Mouse (Mus musculus): ENCODE results near the gene Iqsec3. TPM values are rescaled to one million over a fixed set of nuclear protein-coding genes. Genes with fewer than 3 reads are reported as not detected.
A peak's percentile ranks its signal among the peaks of the same experiment; 100 is the strongest.

The Iqsec3 gene
- polyA plus RNA-seq (2015; fragmentation: Nextera tagmentation; extraction: Ambion mirVana) = 0.22 and 0.58 TPM in 2 replicates

DNA sequence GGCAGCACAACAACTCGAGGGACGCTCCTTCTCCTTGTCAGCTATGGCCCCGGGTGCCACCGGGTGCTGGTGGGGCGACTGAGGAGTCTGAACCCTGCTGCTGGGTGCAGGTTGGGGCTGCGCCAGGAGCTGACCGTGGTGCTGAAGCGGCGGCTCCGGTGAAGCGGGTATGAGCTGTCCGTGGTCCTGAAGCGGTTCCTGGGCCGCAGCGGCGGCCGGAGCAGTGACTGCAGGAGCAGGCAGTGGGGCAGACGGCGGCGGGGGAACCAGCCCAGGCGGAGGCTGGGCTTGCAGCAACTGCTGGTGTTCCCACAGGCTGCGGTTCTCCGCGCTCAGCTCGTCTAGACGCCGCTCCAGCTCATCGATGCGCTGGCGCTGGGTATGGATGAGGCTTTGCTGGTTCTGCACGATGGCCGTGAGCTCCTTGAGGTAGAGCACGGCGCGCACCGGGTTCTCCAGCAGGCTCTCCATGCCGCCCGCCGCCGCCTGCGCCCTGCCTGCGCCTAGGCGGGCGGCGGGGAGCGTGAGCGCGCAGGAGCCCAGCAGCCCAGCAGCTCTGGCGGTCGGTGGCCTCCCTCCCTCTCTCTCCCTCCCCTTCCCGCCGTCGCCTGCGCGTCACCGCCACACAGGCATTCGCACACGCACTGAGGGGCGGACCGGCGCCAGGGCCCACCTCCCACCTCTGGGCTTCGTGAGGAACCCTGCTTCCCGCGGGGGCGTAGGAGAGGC is at the start of gene Iqsec3:
Iqsec3 (minus strand) TSS at position 586 of the 729 bp plus-strand sequence.
- no peaks in the 10 kb centered on the region for H3K36me3 ChIP-seq
- no peaks in the 10 kb centered on the region for H3K9me3 ChIP-seq
- H3K4me2 ChIP-seq = peak within 1 kb of the TSS; percentile 62
- H3K4me3 ChIP-seq = peak within 1 kb of the TSS; percentile 30
- H3K27ac ChIP-seq = no peak within 1 kb of the TSS
- H3K9ac ChIP-seq = no peak within 1 kb of the TSS
- ATAC-seq (ENCODE audit: insufficient number of reproducible peaks, low FRiP score, low TSS enrichment, low read depth) = peak; percentile 88
- under 1% methylated on average over 64 of the region's 65 CpGs for WGBS
- peaks cover 11% of the 10 kb centered on the region for H3K4me1 ChIP-seq
- peaks cover 38% of the 10 kb centered on the region for H3K27me3 ChIP-seq

DNA sequence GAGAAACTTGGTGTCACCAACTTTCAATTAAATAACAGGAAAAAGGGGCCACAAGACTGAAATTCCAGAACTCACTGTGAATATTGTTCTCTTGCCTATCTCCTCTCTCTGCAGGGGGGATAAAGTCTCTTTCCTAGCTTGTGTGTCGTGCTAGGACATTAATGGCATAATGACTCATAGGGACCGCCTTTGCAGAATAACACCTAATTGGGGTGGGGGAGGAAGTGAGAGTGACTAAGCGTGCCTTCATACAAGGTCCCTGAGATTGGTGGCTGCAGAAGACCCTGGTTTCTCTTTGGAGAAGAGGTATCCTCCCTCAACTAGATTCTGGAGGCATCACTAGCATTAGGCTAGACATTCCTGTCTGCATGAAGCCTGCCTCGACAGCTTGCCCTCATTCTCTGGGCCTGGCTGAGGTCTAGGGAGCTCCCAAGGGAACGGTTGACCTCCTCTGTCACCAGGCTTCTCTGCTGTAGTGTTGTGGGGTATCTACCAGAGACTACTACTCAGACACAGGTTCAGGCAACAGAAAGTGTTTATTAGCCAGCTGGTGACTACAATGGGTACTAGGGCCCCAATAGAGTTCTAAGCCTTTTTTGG is 48.7 kb upstream of the Iqsec3 start:
- Histone ChIP-seq H3K27ac (no peak overlapping the region), H3K36me3 (no peaks in the 10 kb centered on the region), H3K9me3 (no peaks in the 10 kb centered on the region), H3K9ac (no peak overlapping the region), H3K27me3 (no peaks in the 10 kb centered on the region), H3K4me3 (no peak overlapping the region), H3K4me2 (no peak overlapping the region), H3K4me1 (no peaks in the 10 kb centered on the region)
- WGBS = 58% methylated on average over 5 of the region's 5 CpGs
- ATAC-seq (ENCODE audit: insufficient number of reproducible peaks, low FRiP score, low TSS enrichment, low read depth) = no peak

DNA sequence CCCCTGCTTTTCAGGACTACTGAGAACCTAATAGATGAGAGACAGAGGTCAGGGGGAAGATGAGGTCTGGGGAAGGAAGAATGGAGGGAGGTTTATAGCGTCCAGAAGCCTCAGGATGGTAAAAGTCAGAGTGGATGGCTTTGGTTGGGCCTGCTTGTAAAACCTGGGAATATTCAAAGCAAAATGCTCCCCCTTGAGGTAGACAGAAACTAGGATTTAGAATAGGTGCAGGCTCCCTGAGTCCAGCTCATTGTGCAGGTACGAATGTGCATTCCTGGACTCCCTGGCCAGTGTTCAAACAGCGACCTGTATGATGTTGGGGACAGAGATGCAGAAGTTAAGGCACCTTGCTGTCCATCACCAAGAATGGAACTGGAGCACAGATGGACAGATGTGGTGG is 47.6 kb upstream of the Iqsec3 start:
- no peak overlapping the region for H3K4me2 ChIP-seq
- H3K27me3 ChIP-seq = no peaks in the 10 kb centered on the region
- ATAC-seq (ENCODE audit: insufficient number of reproducible peaks, low FRiP score, low TSS enrichment, low read depth) = no peak
- H3K36me3 ChIP-seq = no peaks in the 10 kb centered on the region
- no peak overlapping the region for H3K27ac ChIP-seq
- H3K4me1 ChIP-seq = no peaks in the 10 kb centered on the region
- WGBS = 69% methylated on average over 3 of the region's 3 CpGs
- H3K9me3 ChIP-seq = no peaks in the 10 kb centered on the region
- H3K9ac ChIP-seq = no peak overlapping the region
- no peak overlapping the region for H3K4me3 ChIP-seq

DNA sequence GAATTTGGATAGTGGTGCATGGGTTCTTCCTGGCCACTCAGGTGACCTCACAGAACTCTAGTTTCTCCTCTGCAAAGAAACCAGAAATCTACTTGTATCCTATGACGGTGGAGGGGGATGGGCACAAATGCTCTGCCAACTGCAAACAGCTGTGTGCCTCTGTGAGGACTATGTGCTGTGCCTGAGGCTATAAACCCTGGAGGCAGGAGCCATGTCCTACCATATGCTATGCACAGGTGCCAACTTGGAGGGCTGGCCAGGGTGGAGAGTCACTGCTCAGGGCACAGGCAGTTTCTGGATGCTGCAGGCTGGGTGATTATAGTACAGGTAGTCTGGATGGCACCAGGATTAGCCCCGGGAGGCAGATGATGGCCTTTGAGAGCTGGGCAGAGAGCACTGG is 46.4 kb upstream of the Iqsec3 start:
- Histone ChIP-seq H3K4me2 (no peak overlapping the region), H3K27ac (no peak overlapping the region), H3K4me1 (no peaks in the 10 kb centered on the region), H3K9ac (no peak overlapping the region), H3K4me3 (no peak overlapping the region), H3K9me3 (no peaks in the 10 kb centered on the region), H3K36me3 (no peaks in the 10 kb centered on the region), H3K27me3 (no peaks in the 10 kb centered on the region)
- ATAC-seq (ENCODE audit: insufficient number of reproducible peaks, low FRiP score, low TSS enrichment, low read depth) = no peak
- WGBS = 69% methylated on average over 2 of the region's 2 CpGs

GRCm38 (mm10) chr6:121519266-121519810 is 45.9 kb upstream of the Iqsec3 start:
- no peaks in the 10 kb centered on the region for H3K4me1 ChIP-seq
- WGBS = 73% methylated on average over 5 of the region's 5 CpGs
- no peak overlapping the region for H3K9ac ChIP-seq
- no peak overlapping the region for H3K4me2 ChIP-seq
- no peak overlapping the region for H3K27ac ChIP-seq
- no peaks in the 10 kb centered on the region for H3K9me3 ChIP-seq
- ATAC-seq (ENCODE audit: insufficient number of reproducible peaks, low FRiP score, low TSS enrichment, low read depth) = no peak
- H3K4me3 ChIP-seq = no peak overlapping the region
- no peaks in the 10 kb centered on the region for H3K27me3 ChIP-seq
- no peaks in the 10 kb centered on the region for H3K36me3 ChIP-seq

- H3K4me1 ChIP-seq = no peaks in the 10 kb centered on the region
- 82% methylated on average over 6 of the region's 6 CpGs for WGBS
- no peak for ATAC-seq (ENCODE audit: insufficient number of reproducible peaks, low FRiP score, low TSS enrichment, low read depth)
These were observed 44.2 kb upstream of the Iqsec3 start for GRCm38 (mm10) chr6:121517726-121518125.

DNA sequence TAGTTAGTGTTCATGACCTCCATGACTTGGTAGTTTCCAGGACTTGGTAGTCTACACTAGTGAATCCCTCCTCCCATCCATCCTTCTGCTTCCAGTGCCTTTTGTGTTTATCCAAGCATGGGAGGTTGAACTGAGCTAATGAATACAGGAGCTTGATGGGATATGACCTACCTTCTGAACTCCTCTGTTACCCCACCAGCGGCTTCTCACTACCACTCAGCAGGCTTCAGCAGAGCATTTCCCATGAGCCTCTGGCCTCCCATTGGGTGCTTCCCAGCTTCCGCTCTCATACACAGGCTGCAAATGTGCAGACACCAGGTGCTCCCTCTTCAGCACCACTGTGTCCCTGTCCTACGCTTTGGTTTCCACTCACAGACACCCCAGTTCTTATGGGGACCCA is 36.9 kb upstream of the Iqsec3 start:
- 88% methylated on average over 3 of the region's 3 CpGs for WGBS
- H3K36me3 ChIP-seq = no peaks in the 10 kb centered on the region
- H3K9me3 ChIP-seq = no peaks in the 10 kb centered on the region
- no peak overlapping the region for H3K9ac ChIP-seq
- ATAC-seq (ENCODE audit: insufficient number of reproducible peaks, low FRiP score, low TSS enrichment, low read depth) = no peak
- H3K27ac ChIP-seq = no peak overlapping the region
- H3K4me3 ChIP-seq = no peak overlapping the region
- H3K4me2 ChIP-seq = no peak overlapping the region
- no peaks in the 10 kb centered on the region for H3K27me3 ChIP-seq
- H3K4me1 ChIP-seq = no peaks in the 10 kb centered on the region

More at GRCm38 (mm10) chr6:121517726-121518125, 44.2 kb upstream of the Iqsec3 start:
- H3K4me3 ChIP-seq = no peak overlapping the region
- H3K36me3 ChIP-seq = no peaks in the 10 kb centered on the region
- no peaks in the 10 kb centered on the region for H3K27me3 ChIP-seq
- no peak overlapping the region for H3K9ac ChIP-seq
- H3K4me2 ChIP-seq = no peak overlapping the region
- H3K27ac ChIP-seq = no peak overlapping the region
- H3K9me3 ChIP-seq = no peaks in the 10 kb centered on the region

DNA sequence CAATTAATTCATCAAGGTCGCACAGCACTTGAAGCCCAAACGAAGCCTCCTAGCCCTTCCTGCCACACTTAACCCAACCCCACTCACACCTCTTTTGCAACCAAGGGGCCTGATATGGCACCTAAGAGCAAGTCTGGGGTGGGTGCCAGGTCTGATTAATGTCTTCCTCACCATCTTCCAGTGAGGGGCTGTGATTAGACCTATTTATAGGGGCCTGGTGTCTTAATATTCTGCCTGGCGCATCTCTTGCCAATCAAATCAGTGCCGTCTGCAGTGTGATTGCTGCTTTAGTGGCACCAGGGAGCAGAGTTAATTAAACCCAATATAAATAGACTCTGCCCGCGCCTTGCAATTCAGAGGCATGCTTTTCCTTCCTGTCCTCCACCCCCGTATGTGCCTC is 36.4 kb upstream of the Iqsec3 start:
- Histone ChIP-seq H3K9me3 (no peaks in the 10 kb centered on the region), H3K4me2 (no peak overlapping the region), H3K4me1 (no peaks in the 10 kb centered on the region), H3K27ac (no peak overlapping the region), H3K9ac (no peak overlapping the region), H3K27me3 (no peaks in the 10 kb centered on the region), H3K4me3 (no peak overlapping the region), H3K36me3 (no peaks in the 10 kb centered on the region)
- 77% methylated on average over 7 of the region's 7 CpGs for WGBS
- ATAC-seq (ENCODE audit: insufficient number of reproducible peaks, low FRiP score, low TSS enrichment, low read depth) = no peak

DNA sequence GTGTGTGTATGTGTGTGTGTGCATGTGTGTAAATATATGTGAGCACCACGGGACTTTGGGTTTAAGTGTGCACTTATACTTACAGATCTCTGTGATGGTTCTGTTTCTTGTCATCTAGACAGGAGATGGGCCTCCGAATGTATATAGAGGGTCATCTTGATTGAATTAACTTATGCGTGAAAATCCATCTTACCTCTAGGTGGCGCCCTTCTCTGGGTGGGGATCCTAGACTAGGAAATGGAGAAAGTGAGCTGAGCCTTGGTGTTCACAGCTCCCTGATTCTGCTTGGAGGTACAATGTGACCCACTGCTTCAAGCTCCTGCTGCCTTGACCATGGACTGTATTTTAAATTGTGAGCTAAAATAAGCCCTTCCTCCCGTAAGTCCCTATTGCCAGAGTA is 34.8 kb upstream of the Iqsec3 start:
- 63% methylated on average over 5 of the region's 5 CpGs for WGBS
- H3K9ac ChIP-seq = no peak overlapping the region
- no peak for ATAC-seq (ENCODE audit: insufficient number of reproducible peaks, low FRiP score, low TSS enrichment, low read depth)

DNA sequence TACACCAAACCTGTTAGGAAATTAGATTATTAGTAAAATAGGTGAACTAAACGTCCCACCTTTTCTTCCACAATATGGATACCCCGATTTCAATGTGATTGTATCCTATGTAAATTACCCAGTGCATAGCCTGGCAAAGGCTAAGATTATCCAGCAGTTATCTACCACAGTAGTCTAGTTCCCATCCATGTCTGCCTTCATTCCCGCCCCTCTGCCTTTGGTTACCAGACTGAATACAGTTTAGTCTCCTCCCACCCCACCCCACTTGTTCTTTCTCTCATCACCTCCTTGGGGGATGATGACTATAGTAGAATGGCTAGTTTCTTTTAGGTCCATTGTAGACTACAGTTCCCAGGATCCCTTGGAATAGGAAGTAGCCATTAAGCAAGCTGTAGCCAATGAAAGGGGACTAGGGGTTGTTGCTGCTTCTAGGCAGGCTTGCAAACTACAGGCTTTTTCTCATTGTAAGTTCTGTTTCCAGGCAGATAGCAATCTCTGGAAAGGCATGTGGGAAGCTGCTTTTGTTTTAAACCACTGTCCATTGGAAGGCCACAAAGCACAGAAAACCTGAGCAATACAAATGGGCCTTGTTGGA is 27.7 kb upstream of the Iqsec3 start:
- no peak overlapping the region for H3K4me2 ChIP-seq
- no peak overlapping the region for H3K27ac ChIP-seq
- 63% methylated on average over 3 of the region's 3 CpGs for WGBS
- no peak for ATAC-seq (ENCODE audit: insufficient number of reproducible peaks, low FRiP score, low TSS enrichment, low read depth)
- H3K9me3 ChIP-seq = no peaks in the 10 kb centered on the region
- no peaks in the 10 kb centered on the region for H3K36me3 ChIP-seq
- H3K27me3 ChIP-seq = no peaks in the 10 kb centered on the region
- no peaks in the 10 kb centered on the region for H3K4me1 ChIP-seq
- H3K9ac ChIP-seq = no peak overlapping the region
- no peak overlapping the region for H3K4me3 ChIP-seq

More for the DNA sequence above, 34.8 kb upstream of the Iqsec3 start:
- H3K4me1 ChIP-seq = no peaks in the 10 kb centered on the region
- no peak overlapping the region for H3K4me3 ChIP-seq
- no peaks in the 10 kb centered on the region for H3K9me3 ChIP-seq
- no peak overlapping the region for H3K4me2 ChIP-seq
- no peaks in the 10 kb centered on the region for H3K27me3 ChIP-seq
- H3K36me3 ChIP-seq = no peaks in the 10 kb centered on the region
- H3K27ac ChIP-seq = no peak overlapping the region

GRCm38 (mm10) chr6:121499856-121500255 is 26.4 kb upstream of the Iqsec3 start:
- Histone ChIP-seq H3K9ac (no peak overlapping the region), H3K4me2 (no peak overlapping the region), H3K4me3 (no peak overlapping the region), H3K9me3 (no peaks in the 10 kb centered on the region), H3K4me1 (no peaks in the 10 kb centered on the region), H3K27me3 (no peaks in the 10 kb centered on the region), H3K36me3 (no peaks in the 10 kb centered on the region), H3K27ac (no peak overlapping the region)
- no peak for ATAC-seq (ENCODE audit: insufficient number of reproducible peaks, low FRiP score, low TSS enrichment, low read depth)
- 67% methylated on average over 3 of the region's 3 CpGs for WGBS

Measured in limb, embryonic 15.5 days (tissue).